Mouse (Mus musculus) layer of hippocampus, adult 2 months (tissue): ENCODE measurements around the gene Mapk13. TPM values are rescaled to one million over a fixed set of nuclear protein-coding genes. Genes with fewer than 3 reads are reported as not detected.

Source experiments
- DNase-seq, 2 experiments: peaks; one replicate each; pipeline ENCODE4 v3.0.0; 2022; ENCODE audit warnings: low spot score in 2 of 2
- H3K27ac ChIP-seq: fragments of 200-600 bp; 2 replicates; pipeline ENCODE4 v1.8.1; 2022
- H3K4me3 ChIP-seq: fragments of 200-600 bp; 2 replicates; pipeline ENCODE4 v1.8.1; 2022; ENCODE audit warnings: mild to moderate bottlenecking
- CTCF ChIP-seq: fragments of 200-600 bp; conservative IDR thresholded peaks from 2 replicates; pipeline ENCODE4 v1.8.1; 2022; ENCODE audit warnings: antibody characterized with exemption, mild to moderate bottlenecking, moderate library complexity
- total RNA-seq, 2 experiments: library from RNA; stranded (reverse); gene quantifications; 2 replicates each; pipeline ENCODE4 v1.2.3; 2021

The Mapk13 gene
- total RNA-seq, 2 experiments from 2014 or later: 0.59 to 0.66 TPM

DNA sequence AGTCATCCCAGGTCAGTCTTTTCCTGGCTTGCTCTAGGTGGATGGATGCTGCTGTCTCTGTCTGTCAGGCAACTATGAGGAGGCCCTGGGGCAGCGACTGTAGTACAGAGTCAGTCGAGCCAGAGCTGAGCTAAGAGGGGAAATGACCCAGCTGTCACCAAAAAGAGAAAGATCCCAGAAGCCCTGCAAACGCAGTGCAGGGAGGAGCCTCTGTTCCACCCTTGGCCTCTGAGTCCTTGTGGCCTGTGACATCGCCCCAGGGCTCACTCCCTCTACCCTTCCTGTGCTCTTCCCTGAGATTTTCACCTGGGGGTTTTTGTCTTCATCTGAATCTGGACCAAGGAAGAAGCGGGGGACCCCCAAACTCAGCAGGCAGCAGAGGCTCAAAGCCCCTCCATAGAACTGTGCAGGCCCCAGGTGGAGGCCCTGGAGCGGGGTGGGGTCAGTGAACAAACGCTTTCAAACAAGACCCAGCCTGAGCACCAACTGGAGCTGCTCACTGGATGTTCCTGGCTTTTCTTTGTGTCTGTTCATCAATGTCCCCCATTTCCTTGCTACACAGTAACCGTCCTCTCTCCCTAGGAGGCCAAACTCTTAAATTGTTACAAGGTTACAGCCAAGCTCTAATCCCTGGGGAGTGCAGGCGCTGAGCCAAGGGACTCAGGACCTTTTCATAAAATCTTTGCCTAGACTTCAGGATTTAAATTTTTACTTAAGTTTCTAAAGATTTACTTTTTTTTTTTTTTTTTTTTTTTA lies 12.4 kb downstream of the Mapk13 start:
- Histone ChIP-seq H3K4me3 (no peak overlapping the region), H3K27ac (no peak overlapping the region)
- no peak for DNase-seq
- TF ChIP-seq CTCF: no peak

DNA sequence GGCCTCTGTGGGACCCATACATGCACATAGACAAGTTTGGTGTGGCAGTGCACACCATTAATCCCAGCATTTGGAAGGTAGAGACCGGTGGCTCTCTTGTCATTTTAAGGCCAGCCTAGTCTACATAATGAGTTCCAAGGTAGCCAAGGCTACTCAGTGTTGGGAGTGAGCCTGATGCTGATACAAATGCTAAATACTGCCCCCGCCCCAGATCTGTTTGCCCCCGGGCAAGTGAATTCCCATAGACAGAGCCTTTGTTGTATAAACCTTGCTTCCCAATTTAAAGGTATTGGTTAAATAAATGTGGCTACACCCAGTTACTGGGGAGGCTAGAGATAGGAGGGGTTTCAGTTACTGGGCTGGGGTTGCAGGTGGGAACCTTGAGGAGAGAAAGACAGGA lies 15.9 kb downstream of the Mapk13 start:
- Histone ChIP-seq H3K27ac (no peak overlapping the region), H3K4me3 (no peak overlapping the region)
- TF ChIP-seq CTCF: no peak
- no peak for DNase-seq

DNA sequence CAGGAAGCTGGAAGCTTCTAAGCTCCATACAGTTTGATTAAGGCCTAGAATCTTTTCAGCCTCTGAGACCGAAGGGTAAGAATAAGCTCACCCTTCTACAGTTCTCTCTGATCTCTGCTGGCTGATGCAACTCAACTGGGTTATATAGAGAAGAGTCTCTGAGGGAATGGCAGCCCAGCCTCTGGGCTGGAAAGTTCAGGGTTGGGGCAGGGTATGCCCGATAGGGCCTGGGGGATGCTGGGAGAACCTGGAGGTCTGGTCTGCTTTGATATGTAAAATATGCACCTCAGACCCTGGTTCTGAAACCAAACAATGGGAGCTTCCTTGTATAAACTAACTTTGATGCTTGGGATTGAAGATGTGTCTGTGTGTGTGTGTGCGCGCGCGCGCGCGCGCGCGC lies 18.4 kb downstream of the Mapk13 start:
- H3K4me3 ChIP-seq: no peak overlapping the region
- no peak overlapping the region for H3K27ac ChIP-seq
- no peak for DNase-seq
- TF ChIP-seq CTCF: no peak

DNA sequence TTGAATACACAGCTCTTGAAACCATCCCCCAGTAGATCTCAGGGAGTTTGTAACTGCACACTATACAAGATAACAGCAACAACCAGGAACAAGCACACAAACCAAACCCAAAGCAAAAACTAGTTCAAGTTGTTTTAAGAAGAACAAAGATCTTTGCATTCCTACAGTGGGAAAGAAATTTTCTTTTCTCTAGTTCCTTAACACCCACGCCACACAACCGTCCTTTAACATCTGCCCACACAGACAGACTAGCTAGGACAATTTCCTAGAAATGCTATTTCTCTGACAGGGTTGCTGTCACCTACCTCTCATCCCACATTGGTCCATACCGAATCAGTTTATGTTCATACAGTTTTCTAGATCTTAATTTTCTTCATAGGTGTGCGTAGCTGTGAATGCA lies 27.9 kb downstream of the Mapk13 start:
- TF ChIP-seq CTCF: no peak
- Histone ChIP-seq H3K4me3 (no peak overlapping the region), H3K27ac (no peak overlapping the region)
- no peak for DNase-seq

DNA sequence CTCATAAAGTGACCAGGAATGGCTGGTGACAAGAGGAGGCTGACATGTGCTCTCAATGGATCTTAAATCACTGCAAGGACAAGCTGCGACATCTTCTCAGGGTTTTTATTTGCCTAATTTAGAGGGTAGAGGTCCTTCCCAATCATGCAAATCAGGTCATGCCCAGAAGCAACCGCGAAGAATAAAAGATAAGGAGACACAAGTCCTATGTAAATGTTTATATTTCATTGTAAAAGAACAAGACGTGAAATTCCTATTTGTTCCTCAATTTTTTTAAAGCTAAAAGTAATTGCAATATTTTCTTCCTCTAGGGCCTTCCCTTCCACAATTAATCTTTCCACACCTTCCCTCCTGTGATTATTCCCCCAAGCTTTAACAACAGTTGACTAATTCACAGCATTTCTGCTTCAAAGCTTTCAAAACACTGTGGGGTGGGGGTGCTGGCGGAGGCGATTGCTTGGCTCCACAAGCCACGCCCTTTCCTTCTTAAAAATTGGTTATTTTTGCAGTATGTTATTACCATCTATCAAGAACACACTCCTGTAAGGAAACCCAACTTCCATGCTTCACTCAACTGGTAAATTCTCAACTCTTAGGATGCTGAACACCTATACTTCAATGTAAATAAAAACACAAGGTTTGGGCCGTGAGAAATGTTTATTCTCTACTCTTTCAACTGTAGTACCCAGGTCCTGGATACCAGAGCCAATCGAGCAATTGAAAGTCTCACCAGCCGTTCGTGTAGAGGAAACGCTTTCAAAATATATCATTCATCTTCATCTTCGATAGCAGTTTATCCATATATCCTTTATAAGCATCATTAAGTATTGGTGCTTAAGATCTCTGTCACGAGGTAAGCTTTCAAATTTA lies 30.4 kb downstream of the Mapk13 start:
- no peak for TF ChIP-seq CTCF
- H3K4me3 ChIP-seq: peak overlapping the region; percentile 80; the same call in 1 of the 2 replicates
- no peak for DNase-seq
- H3K27ac ChIP-seq: peak overlapping the region; percentile 98; the same call in 1 of the 2 replicates

DNA sequence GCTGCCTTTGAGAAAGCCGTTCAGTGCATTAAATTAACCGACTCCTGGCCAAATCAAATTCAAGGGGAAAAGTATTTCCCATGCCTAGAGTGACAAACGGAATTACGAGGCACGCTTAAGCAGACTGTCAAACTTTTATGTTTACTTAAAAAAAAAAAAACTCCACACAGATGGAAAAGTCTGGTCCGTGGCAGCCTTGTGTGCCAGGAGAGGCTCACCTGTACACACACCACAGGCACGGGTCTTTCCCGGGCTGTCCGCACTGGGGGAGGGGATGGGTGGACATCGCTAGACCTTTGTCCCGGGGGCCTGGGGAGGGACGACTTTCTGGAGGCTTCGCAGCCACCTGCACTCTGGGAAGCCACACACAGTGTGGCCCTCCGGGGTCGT lies 31.2 kb downstream of the Mapk13 start:
- no peak for DNase-seq
- Histone ChIP-seq H3K4me3 (peak overlapping the region; percentile 80), H3K27ac (peak overlapping the region; percentile 98)
- no peak for TF ChIP-seq CTCF

DNA sequence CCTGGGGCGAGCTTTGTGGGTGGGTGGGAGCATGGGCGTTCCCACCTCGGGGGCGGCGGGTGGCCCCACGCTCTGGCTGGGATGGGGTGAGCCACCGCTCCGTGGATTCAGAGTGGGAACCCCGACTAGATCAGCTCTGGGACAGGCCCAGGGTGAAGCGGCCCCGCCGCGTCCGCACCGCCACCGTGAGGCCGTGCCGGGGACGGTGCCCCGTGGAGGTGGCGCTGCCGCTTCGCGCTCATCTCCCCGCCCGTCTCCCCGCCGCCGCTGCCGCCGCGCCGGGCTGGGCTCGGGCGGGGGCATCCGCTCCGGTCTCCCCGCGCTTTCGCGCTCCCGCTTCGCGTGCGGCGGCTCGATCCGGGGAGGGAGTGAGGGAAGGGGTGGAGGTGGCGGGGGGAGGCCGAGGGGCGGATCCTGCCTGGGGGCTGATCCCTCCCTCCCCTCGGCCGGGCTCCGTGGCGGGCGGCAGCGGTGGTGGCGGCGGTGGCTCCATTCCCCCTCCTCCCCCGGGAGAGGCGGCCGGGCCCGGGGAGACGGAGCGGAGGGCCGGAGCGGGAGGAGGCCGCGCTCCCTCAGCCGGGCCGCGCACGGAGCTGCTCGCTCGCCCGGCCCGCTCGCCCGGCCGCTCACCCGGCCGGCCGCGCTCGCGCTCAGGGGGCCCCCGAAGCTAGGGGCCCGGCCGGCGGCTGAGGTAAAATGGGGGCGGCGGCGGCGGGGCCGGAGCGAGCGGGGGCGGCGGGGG lies 31.7 kb downstream of the Mapk13 start, which contains the start of gene Brpf3:
Brpf3 (plus strand) TSS at position 420 of the 742 bp plus-strand sequence.
- peak; percentile 73 for TF ChIP-seq CTCF
- peak; percentile 66 to 73 for DNase-seq

DNA sequence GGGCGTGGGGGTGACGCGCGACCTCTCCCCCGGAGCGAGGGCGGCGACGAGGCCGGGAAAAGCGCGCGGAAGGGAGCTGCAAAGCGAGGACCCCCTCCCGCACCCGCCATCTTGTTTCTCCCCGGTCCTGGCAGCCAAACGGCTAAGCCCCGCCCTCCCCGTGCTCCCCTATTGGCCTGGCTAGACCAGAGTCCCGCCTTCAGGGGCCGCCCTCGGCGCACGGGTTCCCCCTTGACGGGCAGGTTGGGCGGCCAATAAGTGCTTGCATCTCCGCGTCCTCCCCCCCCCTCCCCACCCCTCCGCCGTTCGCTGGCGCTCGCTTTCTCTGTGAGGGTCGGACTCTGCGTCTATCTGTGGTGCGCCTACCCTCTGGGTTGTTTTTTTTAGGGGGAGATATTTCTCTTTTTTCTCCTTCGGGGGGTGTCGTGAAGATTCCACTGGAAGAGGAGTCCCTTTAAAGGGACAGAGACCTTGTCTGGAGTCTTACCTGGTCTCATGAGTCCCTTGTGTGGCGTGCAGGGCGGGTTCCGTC lies 32.4 kb downstream of the Mapk13 start:
- H3K4me3 ChIP-seq: peak overlapping the region; percentile 80

More for the DNA sequence above, 31.7 kb downstream of the Mapk13 start, which contains the start of gene Brpf3:
- Histone ChIP-seq H3K27ac (peak within 1 kb of the TSS; percentile 98), H3K4me3 (peak within 1 kb of the TSS; percentile 80)

DNA sequence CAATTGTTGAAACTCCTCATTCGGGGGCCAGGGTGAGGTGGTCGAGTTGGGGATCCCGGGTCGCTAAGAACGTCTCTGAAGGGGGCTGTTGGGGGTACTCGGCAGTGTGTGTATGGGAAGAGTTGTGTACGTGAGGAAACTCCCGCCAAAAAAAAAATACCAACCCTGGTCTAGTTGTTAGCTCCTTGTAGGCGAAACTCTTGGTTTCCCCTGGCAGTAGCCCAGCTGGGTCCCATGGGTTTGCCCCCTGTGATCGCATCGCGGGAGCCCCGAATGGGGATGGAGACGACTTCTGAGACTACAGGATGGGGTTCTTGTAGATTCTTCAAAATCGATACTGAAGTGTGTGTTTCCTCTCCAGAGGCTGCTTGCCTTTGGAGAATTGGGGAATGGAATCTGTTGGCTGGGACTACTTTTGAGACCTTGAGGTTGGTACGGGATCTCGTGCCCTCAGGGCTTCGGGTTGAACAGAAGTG lies 32.9 kb downstream of the Mapk13 start:
- Histone ChIP-seq H3K27ac (peak overlapping the region; percentile 98), H3K4me3 (peak overlapping the region; percentile 80)
- TF ChIP-seq CTCF: no peak
- no peak for DNase-seq

More for the DNA sequence above, 32.4 kb downstream of the Mapk13 start:
- TF ChIP-seq CTCF: no peak
- DNase-seq: peak; percentile 98
- H3K27ac ChIP-seq: peak overlapping the region; percentile 98

DNA sequence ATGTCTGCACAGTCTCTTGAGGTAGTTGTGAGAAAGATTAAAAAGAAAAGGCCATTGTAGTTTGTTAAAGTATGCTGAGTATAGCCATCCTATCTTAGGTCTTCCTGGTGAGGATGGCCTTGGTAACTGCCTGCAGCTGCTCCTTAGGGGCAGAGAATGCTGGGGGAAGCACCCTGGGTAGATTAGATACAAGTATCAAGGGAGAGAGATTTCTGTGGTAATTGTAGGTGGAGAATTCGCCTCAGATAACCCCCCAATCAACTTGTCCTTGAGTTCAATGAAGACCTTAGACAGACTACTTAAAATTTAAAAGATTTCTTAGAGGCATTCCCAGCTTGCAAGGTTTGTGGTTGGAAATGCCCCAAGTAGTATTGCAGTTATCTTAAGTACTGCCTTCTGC lies 34.2 kb downstream of the Mapk13 start:
- no peak for TF ChIP-seq CTCF
- no peak overlapping the region for H3K27ac ChIP-seq
- no peak overlapping the region for H3K4me3 ChIP-seq
- no peak for DNase-seq

DNA sequence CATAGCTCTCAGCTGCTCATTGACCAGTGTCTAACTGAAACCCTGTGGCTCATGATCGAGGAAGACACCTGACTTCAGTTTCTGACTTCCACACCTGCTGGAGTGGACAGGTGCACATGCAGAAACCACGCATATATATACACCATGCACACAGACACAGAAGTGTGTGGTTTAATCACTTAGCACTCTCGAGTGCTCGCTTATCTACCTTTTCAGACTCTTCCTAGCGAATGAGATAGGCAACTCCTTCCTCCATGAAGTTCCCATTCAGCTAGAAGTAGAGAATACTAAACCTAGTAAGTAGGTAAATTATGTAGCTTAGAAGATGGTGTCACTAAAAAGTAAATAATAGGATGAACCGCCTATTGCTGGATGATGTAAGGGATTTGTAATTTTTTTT lies 35.9 kb downstream of the Mapk13 start:
- Histone ChIP-seq H3K4me3 (no peak overlapping the region), H3K27ac (no peak overlapping the region)
- TF ChIP-seq CTCF: no peak
- no peak for DNase-seq

DNA sequence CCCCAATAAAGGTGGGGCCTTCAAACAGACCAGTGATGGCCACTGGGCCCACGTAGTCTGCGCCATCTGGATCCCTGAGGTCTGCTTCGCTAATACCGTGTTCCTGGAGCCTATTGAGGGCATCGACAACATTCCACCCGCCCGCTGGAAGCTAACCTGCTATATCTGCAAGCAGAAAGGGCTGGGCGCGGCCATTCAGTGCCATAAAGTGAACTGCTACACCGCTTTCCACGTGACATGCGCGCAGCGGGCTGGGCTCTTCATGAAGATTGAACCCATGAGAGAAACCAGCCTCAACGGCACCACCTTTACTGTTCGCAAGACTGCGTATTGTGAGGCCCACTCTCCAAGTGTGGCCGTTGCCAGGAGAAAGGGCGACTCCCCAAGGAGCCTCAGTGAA lies 37.7 kb downstream of the Mapk13 start:
- no peak for TF ChIP-seq CTCF
- Histone ChIP-seq H3K27ac (no peak overlapping the region), H3K4me3 (no peak overlapping the region)
- no peak for DNase-seq
